Mouse (Mus musculus) layer of hippocampus, adult 2 months (tissue): ENCODE measurements at regions not wholly inside any gene's neighbourhood (a gene's known extent, or its start where the extent isn't known, plus 50 kb on each side); places are given as distances from the start of the nearest gene placed in this dataset.
"Not testable (repeated sequence)": the region's sequence is repeated elsewhere in the genome, so short reads cannot be mapped to it uniquely, and the experiment has no call there.

Experiments
- DNase-seq, 2 experiments: peaks; one replicate each; pipeline ENCODE4 v3.0.0; 2022; ENCODE audit warnings: low spot score in 2 of 2
- H3K27ac ChIP-seq: fragments of 200-600 bp; 2 replicates; pipeline ENCODE4 v1.8.1; 2022
- H3K4me3 ChIP-seq: fragments of 200-600 bp; 2 replicates; pipeline ENCODE4 v1.8.1; 2022; ENCODE audit warnings: mild to moderate bottlenecking
- CTCF ChIP-seq: fragments of 200-600 bp; conservative IDR thresholded peaks from 2 replicates; pipeline ENCODE4 v1.8.1; 2022; ENCODE audit warnings: antibody characterized with exemption, mild to moderate bottlenecking, moderate library complexity

DNA sequence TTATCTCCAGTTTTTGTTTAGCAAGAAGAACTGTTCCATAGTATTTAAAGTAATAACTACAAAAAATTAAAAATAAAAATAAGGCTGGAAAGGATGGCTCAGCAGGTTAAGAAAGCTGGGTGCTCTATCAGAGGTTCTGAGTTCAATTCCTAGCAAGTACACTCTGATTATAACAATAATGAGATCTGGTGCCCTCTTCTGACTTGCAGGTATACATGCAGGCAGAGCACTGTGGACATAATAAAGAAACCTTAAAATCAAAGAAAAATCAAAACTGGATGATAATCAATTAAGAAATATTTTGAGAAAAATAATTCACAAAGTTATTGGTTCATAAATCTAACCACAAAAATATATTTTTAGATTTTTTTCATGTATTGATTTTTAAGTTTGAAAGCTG is 346.7 kb upstream of the Cdh8 start:
- TF ChIP-seq CTCF: peak; percentile 75
- Histone ChIP-seq H3K4me3 (no peak overlapping the region), H3K27ac (no peak overlapping the region)
- DNase-seq: peak in 1 of 2 experiments; percentile 11

GRCm38 (mm10) chr8:99736190-99736589 is 319.9 kb upstream of the Cdh8 start:
- no peak for TF ChIP-seq CTCF
- DNase-seq: no peak
- peak overlapping the region; percentile 36; the same call in 1 of the 2 replicates for H3K27ac ChIP-seq
- H3K4me3 ChIP-seq: no peak overlapping the region

GRCm38 (mm10) chr8:99724626-99725218 is 308.5 kb upstream of the Cdh8 start:
- no peak overlapping the region for H3K4me3 ChIP-seq
- no peak for DNase-seq
- TF ChIP-seq CTCF: no peak
- H3K27ac ChIP-seq: no peak overlapping the region

- peak; percentile 23 to 33 for DNase-seq
- Histone ChIP-seq H3K27ac (peak overlapping the region; percentile 61), H3K4me3 (no peak overlapping the region)
- TF ChIP-seq CTCF: no peak
These were observed 302.7 kb upstream of the Cdh8 start for GRCm38 (mm10) chr8:99718927-99719326.

DNA sequence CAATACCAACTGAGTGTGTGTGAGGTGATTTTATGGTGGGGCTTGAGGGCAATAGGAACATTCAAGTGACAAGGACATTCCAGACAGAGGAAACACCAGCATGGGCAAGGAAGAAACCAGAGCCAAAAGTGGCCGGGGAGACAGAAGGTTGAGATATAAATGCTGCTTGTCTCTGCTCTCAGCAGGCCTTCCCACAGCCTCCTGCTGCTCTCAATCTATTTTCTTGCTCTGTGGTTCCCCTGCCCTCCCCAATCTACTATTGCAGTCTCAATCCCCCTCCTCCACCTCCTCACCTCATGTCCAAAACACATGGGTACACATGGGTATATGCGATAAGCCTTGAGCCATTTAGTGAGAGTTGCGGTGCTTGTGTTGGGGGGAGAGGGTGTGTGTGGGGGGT is 265.4 kb upstream of the Cdh8 start:
- no peak overlapping the region for H3K4me3 ChIP-seq
- peak overlapping the region; percentile 18; the same call in 1 of the 2 replicates for H3K27ac ChIP-seq
- TF ChIP-seq CTCF: no peak
- DNase-seq: no peak

GRCm38 (mm10) chr8:99679253-99679899 is 263.1 kb upstream of the Cdh8 start:
- not testable (repeated sequence) for H3K4me3 ChIP-seq, DNase-seq, H3K27ac ChIP-seq

GRCm38 (mm10) chr8:99667693-99668092 is 251.4 kb upstream of the Cdh8 start:
- H3K4me3 ChIP-seq, H3K27ac ChIP-seq, DNase-seq: not testable (repeated sequence)

DNA sequence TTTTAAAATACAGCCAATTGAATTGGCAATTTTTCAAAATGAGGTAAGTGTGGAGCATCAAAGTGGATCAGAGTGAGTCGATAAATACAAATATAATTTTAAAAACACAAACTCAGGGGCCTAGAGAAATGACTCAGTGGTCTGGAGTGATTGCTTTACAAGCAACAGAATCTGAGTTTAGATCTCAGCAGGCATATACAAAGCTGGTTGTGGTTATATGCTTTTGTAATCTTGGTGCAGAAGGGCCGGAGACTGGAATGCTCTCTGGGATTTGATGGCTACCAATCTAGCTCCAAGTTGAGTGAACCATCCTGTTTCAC is 235.0 kb upstream of the Cdh8 start:
- DNase-seq: no peak
- TF ChIP-seq CTCF: no peak
- H3K27ac ChIP-seq: no peak overlapping the region
- no peak overlapping the region for H3K4me3 ChIP-seq

DNA sequence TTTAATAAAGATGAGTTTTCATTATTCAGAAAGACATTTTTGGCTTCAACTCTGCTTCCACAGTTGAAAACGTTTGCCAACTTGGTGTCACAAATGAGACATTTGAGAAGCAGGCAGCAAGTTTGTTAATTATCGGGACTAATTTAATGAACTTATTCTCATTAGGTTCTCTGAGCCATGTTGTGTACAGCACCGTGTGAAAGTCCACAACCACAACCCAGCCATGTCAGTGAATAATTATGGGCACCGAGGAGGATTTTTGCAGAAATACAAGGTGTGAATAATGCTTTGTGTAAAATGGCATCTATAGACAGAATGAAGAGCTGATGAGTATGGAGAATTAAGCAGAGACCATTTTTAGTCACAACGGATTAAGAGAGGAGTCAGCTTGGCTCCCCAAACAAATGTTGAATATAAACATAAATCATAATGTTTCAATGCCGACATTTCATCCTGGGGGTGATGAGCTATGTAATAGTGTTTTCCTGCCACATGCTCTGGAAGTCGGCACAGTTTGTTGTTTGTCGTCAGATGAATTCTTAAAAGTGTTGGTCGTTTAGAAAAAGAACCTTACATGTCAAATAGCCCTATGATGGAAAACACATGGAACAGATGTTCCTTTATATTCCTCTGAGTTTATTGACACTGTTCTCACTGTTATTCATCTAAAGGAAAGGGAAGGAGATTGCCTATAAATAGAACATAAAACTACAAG is 234.5 kb upstream of the Cdh8 start:
- H3K4me3 ChIP-seq: no peak overlapping the region
- no peak for DNase-seq
- TF ChIP-seq CTCF: no peak
- H3K27ac ChIP-seq: no peak overlapping the region

DNA sequence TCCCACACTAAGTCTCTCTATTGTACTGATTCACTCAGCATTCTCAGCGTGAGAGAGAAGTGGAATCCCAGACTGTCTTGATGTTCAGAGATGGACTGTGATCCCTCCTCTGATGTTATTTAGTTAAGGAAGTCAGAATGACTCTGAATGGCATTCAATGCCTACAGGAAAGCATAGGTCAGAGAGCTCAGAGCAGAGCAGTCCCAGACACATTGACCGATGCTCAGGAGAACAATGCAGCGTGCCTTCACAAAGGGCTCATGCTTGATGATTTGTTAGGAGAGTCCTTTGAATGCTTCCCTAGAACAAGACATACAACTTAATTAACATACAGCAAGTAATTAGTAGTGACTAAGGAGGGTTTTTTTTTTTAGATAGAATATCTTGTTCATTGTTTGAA is 224.3 kb upstream of the Cdh8 start:
- Histone ChIP-seq H3K4me3 (no peak overlapping the region), H3K27ac (no peak overlapping the region)
- TF ChIP-seq CTCF: no peak
- no peak for DNase-seq

DNA sequence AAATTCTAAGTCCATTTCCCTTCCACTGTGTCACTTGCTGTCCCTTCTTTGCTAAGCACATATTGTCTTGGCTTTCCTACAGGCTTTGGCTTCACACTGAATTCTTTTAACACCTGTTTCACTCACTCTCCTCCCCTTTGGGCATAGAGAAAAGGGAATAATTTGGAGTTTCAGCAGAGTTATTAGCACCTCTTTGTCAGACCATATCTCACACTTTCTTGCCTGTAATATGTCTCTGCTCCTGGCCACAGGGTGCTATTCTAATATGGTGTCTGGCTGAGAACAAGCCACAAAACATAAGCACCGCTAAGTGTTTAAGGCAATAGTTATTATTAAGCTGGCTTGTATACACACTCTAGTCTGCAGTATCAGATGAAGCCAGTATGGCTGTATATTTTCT is 214.7 kb upstream of the Cdh8 start:
- H3K27ac ChIP-seq, DNase-seq, H3K4me3 ChIP-seq: not testable (repeated sequence)

- TF ChIP-seq CTCF: no peak
- H3K27ac ChIP-seq: no peak overlapping the region
- no peak for DNase-seq
- no peak overlapping the region for H3K4me3 ChIP-seq
These were observed 205.4 kb upstream of the Cdh8 start for GRCm38 (mm10) chr8:99621626-99622025.

GRCm38 (mm10) chr8:99604327-99604726 is 188.1 kb upstream of the Cdh8 start:
- H3K4me3 ChIP-seq, DNase-seq, H3K27ac ChIP-seq: not testable (repeated sequence)
- TF ChIP-seq CTCF: peak; percentile 74
